Mouse (Mus musculus): ENCODE data around the gene Ankrd55. TPM values are rescaled to one million over a fixed set of nuclear protein-coding genes. Genes with fewer than 3 reads are reported as not detected.

The Ankrd55 gene
- total and polyA plus RNA-seq, 3 experiments, result 1.1 to 2.2 (median 1.1) TPM

- Histone ChIP-seq H3K27me3 (replicated peaks) (no peaks in the 10 kb centered on the region), H3K4me3 (replicated peaks in 1 of 3; ENCODE audit: low read depth in 2 of 3, low read length in 2 of 3, poor library complexity in 1 of 3) (no peak overlapping the region), H3K9me3 (replicated peaks; ENCODE audit: low read length) (no peaks in the 10 kb centered on the region), H3K4me1 (ENCODE audit: control insufficient read depth in 1 of 2, insufficient read depth in 2 of 2) (0 out of 4 replicates have a peak, but pooled peaks cover 0 to 2% of the 10 kb centered on the region in 2 experiments), H3K4me2 (ENCODE audit: insufficient read depth, low read depth, poor library complexity, severe bottlenecking) (no peak overlapping the region), H3K36me3 (replicated peaks in 1 of 2; ENCODE audit: control insufficient read depth in 1 of 2, insufficient read depth in 1 of 2, low read length in 1 of 2) (no peaks in the 10 kb centered on the region), H3K9ac (ENCODE audit: insufficient read depth, low read depth) (no peak overlapping the region), H3K79me2 (replicated peaks; ENCODE audit: control insufficient read depth, extremely low read depth, insufficient read depth, poor library complexity, severe bottlenecking) (no peaks in the 10 kb centered on the region), H3K27ac (ENCODE audit: insufficient read depth, low read depth) (no peak overlapping the region)
- TF ChIP-seq JUND (conservative IDR thresholded peaks at IDR 0.05; ENCODE audit: low read depth, low read length) (no peak), USF1 (IDR thresholded peaks at IDR 0.05; ENCODE audit: low read depth, low read length) (no peak), ZKSCAN1 (IDR thresholded peaks at IDR 0.05; ENCODE audit: borderline replicate concordance, low read depth, low read length) (no peak), ZC3H11A (IDR thresholded peaks at IDR 0.05; ENCODE audit: low read depth, low read length) (no peak)
- in situ Hi-C loops (cut with MboI; ENCODE audit: low pct_ligation_motif_present, low pct_unique_long_range_greater_than_20kb, low sequenced_read_pairs) (loop anchor here (5.0 to 25.0 kb wide), 4 partner anchors 274 to 721 kb away; partner anchors contain the start of gene Gm49496), dilution Hi-C loops (cut with MboI; ENCODE audit: extremely low pct_ligation_motif_present, extremely low pct_unique_long_range_greater_than_20kb, low sequenced_read_pairs) (no loop called here)
- DNase-seq (ENCODE audit: extremely low read depth), result no peak
These were observed 29.8 kb upstream of the Ankrd55 start for GRCm38 (mm10) chr13:112258478-112258877.

GRCm38 (mm10) chr13:112259398-112259797, 28.9 kb upstream of the Ankrd55 start:
- 0 out of 4 replicates have a peak, but pooled peaks cover 0 to 2% of the 10 kb centered on the region in 2 experiments for H3K4me1 ChIP-seq (ENCODE audit: control insufficient read depth in 1 of 2, insufficient read depth in 2 of 2)
- no peak overlapping the region for H3K4me2 ChIP-seq (ENCODE audit: insufficient read depth, low read depth, poor library complexity, severe bottlenecking)
- no peaks in the 10 kb centered on the region for H3K27me3 ChIP-seq (replicated peaks)
- peak; percentile 72 for DNase-seq (ENCODE audit: extremely low read depth)
- no peaks in the 10 kb centered on the region for H3K9me3 ChIP-seq (replicated peaks; ENCODE audit: low read length)
- dilution Hi-C loops (cut with MboI; ENCODE audit: extremely low pct_ligation_motif_present, extremely low pct_unique_long_range_greater_than_20kb, low sequenced_read_pairs), result no loop called here
- H3K4me3 ChIP-seq (replicated peaks in 1 of 3; ENCODE audit: low read depth in 2 of 3, low read length in 2 of 3, poor library complexity in 1 of 3), result no peak overlapping the region
- no peak overlapping the region for H3K9ac ChIP-seq (ENCODE audit: insufficient read depth, low read depth)
- TF ChIP-seq SMC3 (IDR thresholded peaks at IDR 0.05; ENCODE audit: low read depth, low read length), result peak; percentile 95
- TF ChIP-seq RAD21 (IDR thresholded peaks at IDR 0.05; ENCODE audit: low read depth, low read length), result peak; percentile 99
- peak; percentile 81 to 96 for TF ChIP-seq CTCF (conservative IDR thresholded peaks at IDR 0.05 in 1 of 2, IDR thresholded peaks at IDR 0.05 in 1 of 2; ENCODE audit: low read depth in 2 of 2, low read length in 2 of 2)
- peak; percentile 90 for TF ChIP-seq ZC3H11A (IDR thresholded peaks at IDR 0.05; ENCODE audit: low read depth, low read length)
- peak; percentile 34; the same call in 1 of the 2 replicates for TF ChIP-seq NELFE (IDR thresholded peaks at IDR 0.05; ENCODE audit: low read depth, low read length)
- no peak for TF ChIP-seq JUND (conservative IDR thresholded peaks at IDR 0.05; ENCODE audit: low read depth, low read length)
- TF ChIP-seq MAFK (IDR thresholded peaks at IDR 0.05; ENCODE audit: insufficient replicate concordance, low read length), result 0 out of 2 replicates have a peak, but pooled peaks have one; percentile 27
- no peak for TF ChIP-seq MAX (IDR thresholded peaks at IDR 0.05; ENCODE audit: low read length)
- TF ChIP-seq HCFC1 (IDR thresholded peaks at IDR 0.05; ENCODE audit: low read depth, low read length), result no peak
- no peak overlapping the region for H3K27ac ChIP-seq (ENCODE audit: insufficient read depth, low read depth)
- no peaks in the 10 kb centered on the region for H3K36me3 ChIP-seq (replicated peaks in 1 of 2; ENCODE audit: control insufficient read depth in 1 of 2, insufficient read depth in 1 of 2, low read length in 1 of 2)
- in situ Hi-C loops (cut with MboI; ENCODE audit: low pct_ligation_motif_present, low pct_unique_long_range_greater_than_20kb, low sequenced_read_pairs), result loop anchor here (5.0 to 25.0 kb wide), 4 partner anchors 275 to 722 kb away; partner anchors contain the start of gene Gm49496
- no peaks in the 10 kb centered on the region for H3K79me2 ChIP-seq (replicated peaks; ENCODE audit: control insufficient read depth, extremely low read depth, insufficient read depth, poor library complexity, severe bottlenecking)

- H3K9ac ChIP-seq (ENCODE audit: insufficient read depth, low read depth), result no peak overlapping the region
- no peaks in the 10 kb centered on the region for H3K9me3 ChIP-seq (replicated peaks; ENCODE audit: low read length)
- no peak overlapping the region for H3K4me3 ChIP-seq (replicated peaks in 1 of 3; ENCODE audit: low read depth in 2 of 3, low read length in 2 of 3, poor library complexity in 1 of 3)
- TF ChIP-seq ZKSCAN1 (IDR thresholded peaks at IDR 0.05; ENCODE audit: borderline replicate concordance, low read depth, low read length) (no peak), MYC (IDR thresholded peaks at IDR 0.05; ENCODE audit: low read depth, low read length) (no peak), RAD21 (IDR thresholded peaks at IDR 0.05; ENCODE audit: low read depth, low read length) (peak; percentile 95), SMC3 (IDR thresholded peaks at IDR 0.05; ENCODE audit: low read depth, low read length) (peak; percentile 81), ETS1 (conservative IDR thresholded peaks at IDR 0.05; ENCODE audit: low read depth, low read length) (no peak), ZC3H11A (IDR thresholded peaks at IDR 0.05; ENCODE audit: low read depth, low read length) (peak; percentile 56; the same call in 1 of the 2 replicates), CTCF (conservative IDR thresholded peaks at IDR 0.05 in 1 of 2, IDR thresholded peaks at IDR 0.05 in 1 of 2; ENCODE audit: low read depth in 2 of 2, low read length in 2 of 2) (peak; percentile 80 to 90), JUN (IDR thresholded peaks at IDR 0.05; ENCODE audit: insufficient read depth, low read depth, low read length) (no peak), USF1 (IDR thresholded peaks at IDR 0.05; ENCODE audit: low read depth, low read length) (no peak), POLR2AphosphoS2 (IDR thresholded peaks at IDR 0.05; ENCODE audit: low read depth, low read length) (no peak), CHD1 (IDR thresholded peaks at IDR 0.05; ENCODE audit: low read depth, low read length) (no peak), USF2 (conservative IDR thresholded peaks at IDR 0.05; ENCODE audit: low read depth, low read length) (no peak)
- no peaks in the 10 kb centered on the region for H3K79me2 ChIP-seq (replicated peaks; ENCODE audit: control insufficient read depth, extremely low read depth, insufficient read depth, poor library complexity, severe bottlenecking)
- dilution Hi-C loops (cut with MboI; ENCODE audit: extremely low pct_ligation_motif_present, extremely low pct_unique_long_range_greater_than_20kb, low sequenced_read_pairs), result no loop called here
- DNase-seq (ENCODE audit: extremely low read depth), result peak; percentile 53
- H3K36me3 ChIP-seq (replicated peaks in 1 of 2; ENCODE audit: control insufficient read depth in 1 of 2, insufficient read depth in 1 of 2, low read length in 1 of 2), result no peaks in the 10 kb centered on the region
- 0 out of 2 replicates have a peak overlapping the region, but pooled peaks have one; percentile 40 for H3K4me2 ChIP-seq (ENCODE audit: insufficient read depth, low read depth, poor library complexity, severe bottlenecking)
- 0 out of 4 replicates have a peak, but pooled peaks cover 0 to 2% of the 10 kb centered on the region in 2 experiments for H3K4me1 ChIP-seq (ENCODE audit: control insufficient read depth in 1 of 2, insufficient read depth in 2 of 2)
- H3K27me3 ChIP-seq (replicated peaks), result no peaks in the 10 kb centered on the region
- no peak overlapping the region for H3K27ac ChIP-seq (ENCODE audit: insufficient read depth, low read depth)
- in situ Hi-C loops (cut with MboI; ENCODE audit: low pct_ligation_motif_present, low pct_unique_long_range_greater_than_20kb, low sequenced_read_pairs), result loop anchor here (25.0 kb wide), 1 partner anchor 727 kb away; the partner anchor contains the start of gene Gm49496
These were observed 23.6 kb upstream of the Ankrd55 start for GRCm38 (mm10) chr13:112264666-112265065.
